Mouse (Mus musculus) lung, postnatal 0 days (tissue): ENCODE measurements around the gene Tmem254c. TPM values are rescaled to one million over a fixed set of nuclear protein-coding genes. Genes with fewer than 3 reads are reported as not detected.
"Not testable (repeated sequence)": the region's sequence is repeated elsewhere in the genome, so short reads cannot be mapped to it uniquely, and the experiment has no call there.

Source experiments
- ATAC-seq: fragments of 200-750 bp; cut with Nextera tagmentation; 2 replicates; pipeline ENCODE4 v1.8.0; 2017; ENCODE audit warnings: moderate library complexity
- DNase-seq: peaks from one replicate; pipeline ENCODE4 v3.0.0-alpha.2; 2016; ENCODE audit warnings: low spot score
- H3K27ac ChIP-seq: fragments of 300-500 bp; sonication (generic); 2 replicates; pipeline ENCODE4 v1.5.1; 2014; ENCODE audit warnings: antibody characterized with exemption, mild to moderate bottlenecking, low read length, mixed read lengths
- H3K27me3 ChIP-seq: fragments of 300-500 bp; sonication (generic); replicated peaks from 2 replicates; pipeline ENCODE4 v1.6.1; 2014; ENCODE audit warnings: low read length, mixed read lengths; ENCODE audit not compliant: insufficient read depth
- H3K36me3 ChIP-seq: fragments of 300-500 bp; sonication (generic); 2 replicates; pipeline ENCODE4 v1.6.1; 2014; ENCODE audit warnings: low read length, mixed read lengths; ENCODE audit not compliant: insufficient read depth
- H3K4me1 ChIP-seq: fragments of 300-500 bp; sonication (generic); 2 replicates; pipeline ENCODE4 v1.6.1; 2014; ENCODE audit warnings: antibody characterized with exemption, low read depth, low read length, mixed read lengths; ENCODE audit not compliant: insufficient read depth
- H3K4me2 ChIP-seq: fragments of 300-500 bp; sonication (generic); replicated peaks from 2 replicates; pipeline ENCODE4 v1.6.1; 2014; ENCODE audit warnings: low read depth, mild to moderate bottlenecking, low read length, moderate library complexity, mixed read lengths
- H3K4me3 ChIP-seq: fragments of 300-500 bp; sonication (generic); 2 replicates; pipeline ENCODE4 v1.5.1; 2014; ENCODE audit warnings: low read depth, low read length
- H3K9ac ChIP-seq: fragments of 300-500 bp; sonication (generic); replicated peaks from 2 replicates; pipeline ENCODE4 v1.6.1; 2014; ENCODE audit warnings: low read depth, mild to moderate bottlenecking
- H3K9me3 ChIP-seq: fragments of 300-500 bp; sonication (generic); 2 replicates; pipeline ENCODE4 v1.6.1; 2016; ENCODE audit warnings: low read length, mixed read lengths
- WGBS: fragments of 180-500 bp; shearing (Covaris S2); extraction: QIAGEN DNeasy Blood & Tissue Kit; methylation state at CpG from one replicate; pipeline ENCODE4 v1.1.7; 2014; 5-methylcytosine and 5-hydroxymethylcytosine counted together
- polyA plus RNA-seq: library from polyadenylated mRNA; unstranded; fragments of >200 nt; fragmentation: Nextera tagmentation; extraction: Ambion mirVana; gene quantifications from 2 replicates; pipeline ENCODE4 v1.2.1, GENCODE M21; 2015

The Tmem254c gene
- polyA plus RNA-seq, 1 experiment from 2014 or later = 87.6 TPM

DNA sequence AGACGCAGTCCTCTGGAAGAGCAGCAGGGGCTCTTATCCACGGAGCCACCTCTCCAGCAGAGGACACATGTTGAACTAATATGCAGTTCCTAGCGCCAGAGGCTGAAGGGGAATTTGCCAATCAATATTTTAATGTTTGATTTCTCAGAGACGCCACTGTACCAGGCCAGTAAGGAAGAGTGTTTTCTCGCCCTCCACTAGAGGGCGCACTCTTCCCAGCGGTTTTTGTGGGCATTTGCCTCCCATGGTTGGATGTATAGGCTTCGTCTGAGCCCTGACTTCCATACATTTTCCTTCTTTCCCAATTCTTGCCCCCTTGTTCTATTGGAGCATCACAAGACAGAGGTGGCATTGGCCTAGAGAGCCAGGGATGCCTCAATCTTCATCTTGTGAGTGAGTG lies 20.1 kb downstream of the Tmem254c start:
- not testable (repeated sequence) for ATAC-seq, H3K4me3 ChIP-seq, DNase-seq, H3K9me3 ChIP-seq, H3K27me3 ChIP-seq, H3K27ac ChIP-seq, H3K9ac ChIP-seq, H3K4me2 ChIP-seq, H3K4me1 ChIP-seq, H3K36me3 ChIP-seq
- WGBS = no CpG with 5 or more reads among the region's 8 CpGs

DNA sequence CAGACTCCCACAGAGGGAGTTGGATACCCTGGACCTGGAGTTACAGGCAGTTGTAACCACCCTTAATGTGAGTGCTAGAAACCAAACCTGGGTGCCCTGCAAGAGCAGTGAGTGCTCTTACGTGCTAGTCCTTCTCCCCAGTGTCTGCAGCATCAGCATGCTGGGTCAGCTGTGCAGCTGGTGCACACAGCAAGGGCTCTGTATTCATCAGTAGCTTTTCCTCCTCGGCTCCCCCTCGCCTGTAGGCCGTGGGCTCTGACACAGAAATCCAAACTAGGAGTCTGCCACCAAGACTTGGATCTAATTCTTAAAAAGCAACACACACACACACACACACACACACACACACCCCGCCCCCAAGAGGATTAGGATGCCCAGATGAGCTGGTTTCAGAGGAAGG lies 22.1 kb downstream of the Tmem254c start:
- H3K9me3 ChIP-seq, H3K4me2 ChIP-seq, H3K4me3 ChIP-seq, ATAC-seq, H3K27ac ChIP-seq, H3K27me3 ChIP-seq, H3K9ac ChIP-seq, H3K4me1 ChIP-seq, DNase-seq, H3K36me3 ChIP-seq: not testable (repeated sequence)
- no CpG with 5 or more reads among the region's 5 CpGs for WGBS

DNA sequence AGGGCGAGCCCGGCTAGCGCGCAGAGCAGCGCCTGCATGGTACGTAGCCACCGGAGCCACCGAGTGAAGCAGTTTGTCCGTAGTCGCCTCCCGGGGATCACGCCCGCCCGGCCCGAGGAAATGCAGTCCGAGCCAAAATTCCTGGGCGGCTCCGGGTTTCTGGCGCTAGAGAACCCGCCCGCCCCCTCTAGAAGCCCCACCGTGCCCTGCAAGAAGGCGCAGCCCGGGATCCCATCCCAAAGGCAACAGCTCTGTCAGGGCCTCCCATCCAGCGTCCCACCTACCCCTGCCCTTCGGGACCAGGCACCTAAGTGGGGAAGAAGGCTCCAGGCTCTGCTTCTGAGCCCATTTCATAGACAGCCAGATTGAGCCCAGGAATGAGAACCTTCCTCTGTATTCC lies 24.5 kb downstream of the Tmem254c start, which contains the start of gene Gm9780:
Gm9780 (minus strand) TSS at position 101 of the 400 bp plus-strand sequence.
- not testable (repeated sequence) for H3K4me2 ChIP-seq, H3K27me3 ChIP-seq, H3K4me3 ChIP-seq, H3K36me3 ChIP-seq, H3K4me1 ChIP-seq, DNase-seq, ATAC-seq, H3K9me3 ChIP-seq, H3K9ac ChIP-seq, H3K27ac ChIP-seq
- WGBS = no CpG with 5 or more reads among the region's 26 CpGs

DNA sequence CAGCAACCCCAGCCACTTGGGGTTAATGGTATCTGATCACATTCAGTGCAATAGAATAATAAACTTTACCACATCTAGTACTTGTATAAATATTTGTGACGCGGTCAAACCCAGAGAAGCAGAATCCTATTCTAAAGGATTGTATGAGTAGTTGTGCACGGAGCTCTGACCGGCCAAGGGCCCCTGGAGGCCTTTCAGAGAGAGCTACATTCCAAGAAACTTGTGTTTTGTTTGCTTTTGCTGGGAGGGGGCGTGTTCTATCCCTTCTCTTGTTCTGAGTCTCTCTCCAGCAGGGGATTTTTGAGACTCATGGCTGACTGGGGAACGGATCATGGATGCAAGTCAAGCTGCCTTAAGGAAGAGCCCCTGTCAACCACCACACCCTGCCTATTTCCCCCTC lies 31.7 kb downstream of the Tmem254c start:
- H3K36me3 ChIP-seq, H3K4me3 ChIP-seq, H3K9me3 ChIP-seq, H3K4me1 ChIP-seq, H3K27ac ChIP-seq, H3K4me2 ChIP-seq, H3K27me3 ChIP-seq, DNase-seq, H3K9ac ChIP-seq: not testable (repeated sequence)
- no CpG with 5 or more reads among the region's 6 CpGs for WGBS
- peak; percentile 56; the same call in 1 of the 2 replicates for ATAC-seq

DNA sequence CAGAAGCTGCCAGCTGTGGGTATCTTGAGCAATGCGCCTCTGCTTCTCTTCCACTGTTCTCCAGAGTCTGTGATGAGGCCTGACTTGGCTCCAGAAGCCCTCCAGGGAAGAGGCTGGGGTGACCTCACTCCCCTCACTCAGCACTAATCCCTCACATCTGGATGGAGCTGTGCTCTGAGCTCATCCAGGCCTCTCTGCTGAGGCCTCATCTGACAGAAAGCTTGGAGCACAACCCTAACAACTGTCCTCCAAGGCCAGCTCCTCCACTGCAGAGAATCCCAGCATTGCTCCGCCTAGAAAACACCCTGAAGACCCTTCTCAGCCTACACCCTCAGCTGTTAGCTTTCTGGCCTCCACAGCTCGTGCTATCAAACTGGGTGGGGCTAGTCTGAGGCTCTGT lies 32.8 kb downstream of the Tmem254c start:
- WGBS = no CpG with 5 or more reads among the region's 3 CpGs
- H3K27me3 ChIP-seq, H3K4me1 ChIP-seq, H3K4me2 ChIP-seq, H3K36me3 ChIP-seq, H3K9ac ChIP-seq, H3K27ac ChIP-seq, H3K9me3 ChIP-seq, DNase-seq, H3K4me3 ChIP-seq: not testable (repeated sequence)
- peak; percentile 53 for ATAC-seq

DNA sequence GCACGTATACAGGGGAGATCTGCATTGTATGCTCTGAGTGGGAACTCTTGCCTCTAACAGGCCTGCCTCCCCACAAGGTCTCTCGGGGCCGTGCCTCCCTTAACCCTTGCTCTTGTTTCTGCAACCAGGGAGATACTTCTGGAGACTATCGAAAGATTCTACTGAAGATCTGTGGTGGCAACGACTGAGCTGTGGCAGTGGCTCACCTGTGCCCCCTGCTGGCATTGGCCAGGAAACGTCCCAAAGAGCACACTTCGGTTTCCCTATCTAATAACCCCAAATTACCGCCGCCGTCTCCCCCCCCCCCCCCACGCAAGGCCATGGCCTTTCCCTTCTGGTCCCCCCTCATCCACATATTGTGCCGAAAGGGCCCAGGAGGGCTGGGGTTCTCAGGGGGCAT lies 41.5 kb downstream of the Tmem254c start:
- H3K27me3 ChIP-seq, H3K27ac ChIP-seq, H3K9me3 ChIP-seq, ATAC-seq, H3K4me2 ChIP-seq, H3K4me3 ChIP-seq, H3K4me1 ChIP-seq, DNase-seq, H3K9ac ChIP-seq, H3K36me3 ChIP-seq: not testable (repeated sequence)
- no CpG with 5 or more reads among the region's 12 CpGs for WGBS

DNA sequence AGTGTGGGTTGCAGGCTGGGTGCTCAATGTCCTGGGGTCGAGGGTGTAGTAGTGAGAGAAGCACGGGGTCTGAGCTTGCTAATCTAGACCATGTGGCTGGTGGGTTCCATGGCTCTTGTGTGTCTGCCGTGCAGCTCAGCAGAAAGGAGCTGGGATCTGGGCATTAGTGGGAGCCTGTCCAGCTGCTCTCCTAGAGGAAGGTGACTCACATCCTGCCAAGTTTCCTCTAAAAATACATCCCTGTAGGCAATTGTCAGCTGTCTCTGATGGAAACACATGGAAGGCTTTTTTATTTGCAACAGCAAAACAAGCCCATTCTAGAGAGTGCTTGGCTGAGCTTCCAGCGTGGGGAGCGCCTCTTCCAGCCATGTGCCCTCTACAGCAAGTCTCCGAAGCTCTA lies 44.3 kb downstream of the Tmem254c start:
- ATAC-seq = peak; percentile 30; the same call in 1 of the 2 replicates
- not testable (repeated sequence) for H3K4me2 ChIP-seq, H3K27ac ChIP-seq

DNA sequence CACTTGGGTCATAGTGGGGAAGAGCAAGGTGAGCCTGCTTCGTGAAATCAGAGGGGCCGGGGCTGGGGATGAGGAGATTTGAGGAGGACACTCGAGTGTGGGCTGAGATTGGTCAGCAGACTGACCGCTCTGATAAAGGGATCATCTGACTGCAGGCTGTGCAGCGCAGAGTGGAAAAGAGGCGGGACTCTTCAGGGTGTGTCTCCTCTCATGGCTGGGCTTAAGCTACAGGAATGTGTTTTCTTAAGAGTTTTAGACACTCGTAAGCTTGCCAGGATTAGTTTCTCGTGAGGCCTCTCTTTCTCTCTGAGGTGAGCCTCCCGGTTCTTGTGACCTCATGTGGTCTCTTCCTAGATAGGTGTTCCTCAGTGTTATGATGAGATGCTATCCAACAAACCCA lies 45.6 kb downstream of the Tmem254c start:
- ATAC-seq = peak; percentile 88
- WGBS = no CpG with 5 or more reads among the region's 9 CpGs
- H3K27me3 ChIP-seq, H3K36me3 ChIP-seq, H3K9me3 ChIP-seq, H3K4me3 ChIP-seq, H3K9ac ChIP-seq, H3K4me1 ChIP-seq, DNase-seq, H3K27ac ChIP-seq, H3K4me2 ChIP-seq: not testable (repeated sequence)

More for the DNA sequence above, 44.3 kb downstream of the Tmem254c start:
- H3K9me3 ChIP-seq, H3K27me3 ChIP-seq, H3K4me3 ChIP-seq, DNase-seq, H3K9ac ChIP-seq, H3K36me3 ChIP-seq, H3K4me1 ChIP-seq: not testable (repeated sequence)
- no CpG with 5 or more reads among the region's 6 CpGs for WGBS

DNA sequence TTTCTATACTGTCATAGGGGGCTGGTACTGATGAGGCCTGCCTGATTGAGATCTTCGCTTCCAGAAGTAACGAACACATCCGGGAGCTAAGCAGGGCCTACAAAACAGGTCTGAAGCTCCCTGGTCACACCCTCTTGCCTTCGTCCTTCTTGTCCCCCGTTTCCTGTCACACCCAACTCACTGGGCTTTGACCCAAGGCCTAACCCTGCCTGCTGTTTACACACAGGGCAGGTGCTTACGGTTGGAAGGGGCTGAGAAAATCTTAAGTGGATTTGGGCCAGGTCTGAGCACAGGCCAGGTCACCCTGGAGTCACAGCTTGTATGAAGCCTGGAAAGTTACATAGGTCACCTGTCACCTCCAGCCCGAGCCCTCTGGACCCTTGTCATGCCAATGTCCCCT lies 50.7 kb downstream of the Tmem254c start:
- H3K9ac ChIP-seq, H3K36me3 ChIP-seq, DNase-seq, H3K27me3 ChIP-seq, H3K9me3 ChIP-seq, H3K4me1 ChIP-seq, H3K4me2 ChIP-seq, H3K4me3 ChIP-seq, H3K27ac ChIP-seq: not testable (repeated sequence)
- no CpG with 5 or more reads among the region's 7 CpGs for WGBS
- peak; percentile 71 for ATAC-seq
